Mouse (Mus musculus): ENCODE data around the gene 4930522L14Rik. TPM values are rescaled to one million over a fixed set of nuclear protein-coding genes. Genes with fewer than 3 reads are reported as not detected.
"Not testable (repeated sequence)": the region's sequence is repeated elsewhere in the genome, so short reads cannot be mapped to it uniquely, and the experiment has no call there.

4930522L14Rik gene
- polyA plus RNA-seq, 1 experiment: not detected

DNA sequence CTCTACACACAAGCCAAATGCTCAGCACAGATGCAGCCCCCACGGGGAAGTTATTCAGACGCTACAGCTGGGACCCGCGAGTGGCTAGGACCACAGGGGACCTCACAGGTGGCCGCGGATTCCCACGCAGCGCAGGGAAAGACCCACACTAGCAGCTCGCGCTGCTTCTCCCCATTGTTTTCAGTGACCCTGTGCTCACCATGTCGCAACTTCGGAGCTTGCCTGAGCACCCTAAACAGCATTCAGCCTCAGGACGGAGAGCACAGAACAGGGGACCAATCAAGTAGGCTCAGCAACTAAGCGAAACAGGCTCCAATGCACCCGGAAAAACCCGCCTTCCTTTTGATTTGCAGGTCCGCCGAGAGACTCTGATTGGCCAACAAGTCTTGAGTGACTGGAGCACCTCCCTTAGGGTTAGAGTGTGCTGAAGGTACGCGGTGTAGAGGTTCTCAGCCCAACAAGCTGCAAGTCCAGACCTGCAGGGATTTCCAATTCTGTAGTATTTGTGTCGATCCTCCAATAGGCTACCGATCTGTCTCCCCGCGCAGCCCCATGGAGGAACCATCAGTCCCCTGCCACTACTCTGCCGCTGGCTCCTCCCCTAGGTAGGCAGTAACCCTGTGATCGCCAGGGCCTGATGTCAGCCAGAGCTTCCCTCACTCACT is 61.0 kb downstream of the 4930522L14Rik start, which contains the start of gene 5430403G16Rik:
5430403G16Rik (minus strand) TSS at position 505 of the 665 bp plus-strand sequence.
- H3K4me1 ChIP-seq (ENCODE audit: control insufficient read depth, insufficient read depth, low read length): not testable (repeated sequence)
- TF ChIP-seq POLR2A (IDR thresholded peaks at IDR 0.05; ENCODE audit: insufficient read depth, low read depth, low read length): peak; percentile 31; the same call in 1 of the 2 replicates
- Histone ChIP-seq H3K4me3 (ENCODE audit: insufficient read depth, low read depth, low read length) (peak within 1 kb of the TSS; percentile 89), H3K27ac (ENCODE audit: insufficient read depth, low read depth, low read length) (peak within 1 kb of the TSS; percentile 42; the same call in 1 of the 2 replicates)
- WGBS: under 1% methylated on average over 26 of the region's 26 CpGs

Other genes with a start within 250 kb of the 4930522L14Rik start
- not detected in 2 replicates for gene Crlf2, start 192.9 kb downstream of the 4930522L14Rik start, polyA plus RNA-seq (2012; ENCODE audit: insufficient read depth, insufficient read length, low replicate concordance, missing spikeins)
- gene 5430403G16Rik, start 60.8 kb downstream of the 4930522L14Rik start, polyA plus RNA-seq (2012; ENCODE audit: insufficient read depth, insufficient read length, low replicate concordance, missing spikeins): not detected in 2 replicates
- not detected in 2 replicates for gene Gm15446, start 171.5 kb upstream of the 4930522L14Rik start, polyA plus RNA-seq (2012; ENCODE audit: insufficient read depth, insufficient read length, low replicate concordance, missing spikeins)
- not detected in 2 replicates for gene Zfp932, start 244.6 kb upstream of the 4930522L14Rik start, polyA plus RNA-seq (2012; ENCODE audit: insufficient read depth, insufficient read length, low replicate concordance, missing spikeins)

Measured in olfactory bulb, adult 2 months (tissue).